Mouse (Mus musculus) limb, embryonic 13.5 days (tissue): Measurements from ENCODE around the gene Tmcc1. TPM values are rescaled to one million over a fixed set of nuclear protein-coding genes. Genes with fewer than 3 reads are reported as not detected.

ENCODE experiments used
- ATAC-seq: fragments of 200-750 bp; cut with Nextera tagmentation; 2 replicates; pipeline ENCODE4 v1.8.0; 2017; ENCODE audit warnings: low read depth, moderate number of reproducible peaks, moderate TSS enrichment; ENCODE audit not compliant: low FRiP score
- H3K27ac ChIP-seq: fragments of 300-500 bp; sonication (generic); 2 replicates; pipeline ENCODE4 v1.5.1; 2015; ENCODE audit warnings: inconsistent platforms, mild to moderate bottlenecking, moderate library complexity
- H3K27me3 ChIP-seq: fragments of 300-500 bp; sonication (generic); 2 replicates; pipeline ENCODE4 v1.6.1; 2015; ENCODE audit warnings: mild to moderate bottlenecking, inconsistent platforms
- H3K36me3 ChIP-seq: fragments of 300-500 bp; sonication (generic); 2 replicates; pipeline ENCODE4 v1.6.1; 2015; ENCODE audit warnings: inconsistent platforms, mild to moderate bottlenecking, moderate library complexity
- H3K4me1 ChIP-seq: fragments of 300-500 bp; sonication (generic); 2 replicates; pipeline ENCODE4 v1.6.1; 2015; ENCODE audit warnings: inconsistent platforms
- H3K4me2 ChIP-seq: fragments of 300-500 bp; sonication (generic); replicated peaks from 2 replicates; pipeline ENCODE4 v1.6.1; 2015; ENCODE audit warnings: inconsistent platforms, mild to moderate bottlenecking, moderate library complexity
- H3K4me3 ChIP-seq: fragments of 300-500 bp; sonication (generic); 2 replicates; pipeline ENCODE4 v1.5.1; 2015; ENCODE audit warnings: moderate library complexity, mild to moderate bottlenecking, inconsistent platforms
- H3K9ac ChIP-seq: fragments of 300-500 bp; sonication (generic); 2 replicates; pipeline ENCODE4 v1.6.1; 2015; ENCODE audit warnings: mild to moderate bottlenecking, inconsistent platforms
- H3K9me3 ChIP-seq: fragments of 300-500 bp; sonication (generic); 2 replicates; pipeline ENCODE4 v1.6.1; 2016; ENCODE audit warnings: inconsistent platforms
- WGBS: fragments of 180-500 bp; shearing (Covaris S2); methylation state at CpG from one replicate; pipeline ENCODE4 v1.1.7; 2015; 5-methylcytosine and 5-hydroxymethylcytosine counted together
- polyA plus RNA-seq: library from polyadenylated mRNA; unstranded; fragments of >200 nt; fragmentation: Nextera tagmentation; extraction: Ambion mirVana; gene quantifications from 2 replicates; pipeline ENCODE4 v1.2.1, GENCODE M21; 2015

Gene Tmcc1
- polyA plus RNA-seq, 1 experiment from 2014 or later, result 18.8 TPM

GRCm38 (mm10) chr6:115972083-115972764, 221.1 kb downstream of the Tmcc1 start:
- H3K9ac ChIP-seq, result no peak overlapping the region

DNA sequence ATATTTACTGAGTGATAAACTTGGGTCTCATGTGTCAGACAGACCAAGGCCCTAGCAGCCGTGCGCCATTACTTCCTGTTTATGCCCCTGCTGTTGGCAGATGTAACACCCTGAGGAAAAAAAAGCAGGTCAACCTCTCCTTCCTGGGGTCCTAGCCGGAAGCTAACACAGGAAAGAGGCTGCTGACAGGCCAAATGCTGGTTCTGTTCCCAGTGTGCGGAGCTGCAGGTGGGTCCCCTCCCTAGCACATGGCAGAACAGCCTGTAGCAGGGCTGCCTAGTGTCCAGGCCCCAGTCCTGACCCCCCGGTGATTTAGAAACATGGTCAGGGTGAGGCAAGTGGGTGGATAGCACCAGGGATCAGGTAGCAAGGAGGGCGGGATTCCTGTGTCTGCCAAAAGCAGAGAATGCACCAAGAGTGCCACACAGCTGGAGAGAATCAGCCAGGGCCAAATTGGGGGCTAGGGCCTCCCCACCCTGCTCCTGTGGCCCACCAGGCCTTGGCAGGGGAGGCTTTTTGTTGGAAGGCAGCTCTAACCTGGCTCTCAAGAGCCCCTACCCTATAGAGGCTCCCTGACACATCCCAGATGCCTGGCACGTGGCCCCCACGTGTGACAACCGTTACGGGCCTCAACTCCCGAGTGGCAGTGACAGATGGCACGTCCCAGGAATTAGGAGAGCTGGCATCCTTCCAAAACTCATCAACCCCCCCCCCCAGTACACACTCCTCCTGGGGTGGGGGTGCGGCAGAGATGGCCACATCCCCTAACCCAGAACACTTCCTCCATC, 221.8 kb downstream of the Tmcc1 start:
- Histone ChIP-seq H3K9me3 (no peaks in the 10 kb centered on the region), H3K4me3 (no peak overlapping the region), H3K4me1 (peaks cover 51% of the 10 kb centered on the region), H3K4me2 (no peak overlapping the region), H3K27ac (no peak overlapping the region), H3K36me3 (0 out of 2 replicates have a peak, but pooled peaks cover 4% of the 10 kb centered on the region), H3K9ac (peak overlapping the region; percentile 13), H3K27me3 (peaks cover 4% of the 10 kb centered on the region; the same call in 1 of the 2 replicates)
- ATAC-seq, result peak; percentile 38; the same call in 1 of the 2 replicates
- 27% methylated on average over 13 of the region's 13 CpGs for WGBS

More at GRCm38 (mm10) chr6:115972083-115972764, 221.1 kb downstream of the Tmcc1 start:
- no peak overlapping the region for H3K4me3 ChIP-seq
- ATAC-seq, result no peak
- WGBS, result 82% methylated on average over 7 of the region's 7 CpGs
- H3K27ac ChIP-seq, result no peak overlapping the region
- H3K36me3 ChIP-seq, result no peaks in the 10 kb centered on the region
- peaks cover 4% of the 10 kb centered on the region; the same call in 1 of the 2 replicates for H3K27me3 ChIP-seq
- no peak overlapping the region for H3K4me2 ChIP-seq
- no peaks in the 10 kb centered on the region for H3K9me3 ChIP-seq
- peaks cover 51% of the 10 kb centered on the region for H3K4me1 ChIP-seq

DNA sequence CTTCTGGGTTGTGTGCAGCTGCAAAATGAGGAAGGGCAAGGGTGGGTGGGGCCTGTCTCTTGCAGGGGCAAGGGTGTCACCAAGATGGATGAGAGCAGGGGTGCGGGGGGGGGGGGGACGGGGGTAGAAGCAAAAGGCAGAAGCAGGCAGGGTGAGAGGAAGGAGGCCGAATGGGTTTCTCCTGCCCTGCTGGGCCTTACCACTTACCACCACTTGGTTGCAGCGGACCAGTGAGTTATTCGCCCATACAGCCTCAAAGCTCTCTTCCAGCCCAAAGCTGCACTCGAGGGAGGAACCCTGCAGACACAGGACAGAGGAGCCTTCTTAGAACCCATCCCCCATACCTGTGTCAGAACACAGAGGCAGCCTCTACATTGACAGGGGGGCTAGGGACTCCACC, 223.3 kb downstream of the Tmcc1 start:
- Histone ChIP-seq H3K36me3 (peaks cover 13% of the 10 kb centered on the region; the same call in 1 of the 2 replicates), H3K4me3 (no peak overlapping the region), H3K27ac (no peak overlapping the region), H3K9me3 (no peaks in the 10 kb centered on the region), H3K9ac (no peak overlapping the region), H3K4me2 (no peak overlapping the region), H3K4me1 (peaks cover 51% of the 10 kb centered on the region), H3K27me3 (peaks cover 4% of the 10 kb centered on the region; the same call in 1 of the 2 replicates)
- WGBS, result 69% methylated on average over 4 of the region's 6 CpGs
- ATAC-seq, result no peak

- Histone ChIP-seq H3K4me2 (no peak overlapping the region), H3K9me3 (no peaks in the 10 kb centered on the region), H3K4me1 (peaks cover 46% of the 10 kb centered on the region), H3K27ac (no peak overlapping the region), H3K27me3 (peaks cover 4% of the 10 kb centered on the region), H3K36me3 (peaks cover 13% of the 10 kb centered on the region; the same call in 1 of the 2 replicates), H3K4me3 (no peak overlapping the region), H3K9ac (no peak overlapping the region; the same call in 1 of the 2 replicates)
- ATAC-seq, result no peak
- WGBS, result 58% methylated on average over 9 of the region's 9 CpGs
Observed at GRCm38 (mm10) chr6:115969103-115969502, 224.2 kb downstream of the Tmcc1 start.

GRCm38 (mm10) chr6:115968700-115969099, 224.6 kb downstream of the Tmcc1 start:
- peaks cover 13% of the 10 kb centered on the region; the same call in 1 of the 2 replicates for H3K36me3 ChIP-seq
- peaks cover 42% of the 10 kb centered on the region for H3K4me1 ChIP-seq
- H3K4me2 ChIP-seq, result no peak overlapping the region
- no peak overlapping the region for H3K27ac ChIP-seq
- no peak overlapping the region for H3K4me3 ChIP-seq
- WGBS, result 80% methylated on average over 6 of the region's 6 CpGs
- no peaks in the 10 kb centered on the region for H3K9me3 ChIP-seq
- peaks cover 5% of the 10 kb centered on the region for H3K27me3 ChIP-seq
- no peak overlapping the region for H3K9ac ChIP-seq
- ATAC-seq, result no peak

Other genes with a start within 250 kb of the Tmcc1 start
- not detected in 2 replicates for gene H1foo, start 248.5 kb downstream of the Tmcc1 start, polyA plus RNA-seq
- 27.6 and 30.0 TPM in 2 replicates for gene Plxnd1, start 198.5 kb downstream of the Tmcc1 start, polyA plus RNA-seq
- 50.8 and 54.9 TPM in 2 replicates for gene Washc2, start 14.6 kb upstream of the Tmcc1 start, polyA plus RNA-seq
- 6.9 and 8.3 TPM in 2 replicates for gene Zfand4, start 70.7 kb upstream of the Tmcc1 start, polyA plus RNA-seq
- gene March8, start 144.5 kb upstream of the Tmcc1 start, polyA plus RNA-seq, result 23.2 and 24.2 TPM in 2 replicates